Mouse (Mus musculus) CH12.LX (cell line): ENCODE results near the gene Pagr1a.

Experiments
- CTCF ChIP-seq, 2 experiments: IDR thresholded peaks in 1 of 2; conservative IDR thresholded peaks in 1 of 2; 2 replicates each; pipeline ENCODE4 v1.5.1; 2011 to 2012; ENCODE audit warnings: low read depth in 2 of 2, low read length in 2 of 2, improper control_type of control experiment in 1 of 2, inconsistent platforms in 1 of 2, mild to moderate bottlenecking in 1 of 2, moderate library complexity in 1 of 2
- RAD21 ChIP-seq: IDR thresholded peaks from 2 replicates; pipeline ENCODE4 v1.6.1; 2011; ENCODE audit warnings: low read depth, mild to moderate bottlenecking, low read length, improper control_type of control experiment, moderate library complexity

DNA sequence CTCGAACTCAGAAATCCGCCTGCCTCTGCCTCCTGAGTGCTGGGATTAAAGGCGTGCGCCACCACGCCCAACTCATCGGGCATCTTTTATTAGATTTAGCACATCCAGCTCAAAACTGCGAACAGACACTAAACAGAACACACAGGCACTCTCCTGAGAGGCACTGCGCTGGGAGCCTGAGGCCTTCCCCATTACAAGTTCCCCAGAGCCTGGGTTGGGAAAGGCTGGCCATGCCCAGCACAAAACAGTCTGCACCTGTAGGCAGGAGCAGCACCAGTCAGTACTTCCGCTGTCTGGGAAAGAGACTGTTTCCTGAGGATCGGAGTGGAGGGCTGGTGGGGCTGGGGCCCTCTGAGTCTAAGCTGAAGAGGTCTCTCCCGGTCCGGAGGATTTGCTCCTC lies 2.2 kb downstream of the Pagr1a start:
- TF ChIP-seq RAD21 (no peak), CTCF (conservative IDR thresholded peaks at IDR 0.05 in 1 of 2, IDR thresholded peaks at IDR 0.05 in 1 of 2; ENCODE audit: low read depth in 2 of 2, low read length in 2 of 2) (no peak)
